Mouse (Mus musculus) kidney, postnatal 0 days (tissue): Measurements from ENCODE around the gene Nat14. TPM values are rescaled to one million over a fixed set of nuclear protein-coding genes. Genes with fewer than 3 reads are reported as not detected.

Source experiments
- ATAC-seq: fragments of 200-750 bp; cut with Nextera tagmentation; replicated peaks from 2 replicates; pipeline ENCODE4 v1.8.0; 2017; ENCODE audit warnings: low read depth, moderate number of reproducible peaks, moderate TSS enrichment, moderate library complexity; ENCODE audit not compliant: low FRiP score
- DNase-seq: peaks from one replicate; pipeline ENCODE4 v3.0.0-alpha.2; 2016; ENCODE audit warnings: low spot score
- H3K27ac ChIP-seq: fragments of 300-500 bp; sonication (generic); 2 replicates; pipeline ENCODE4 v1.5.1; 2014; ENCODE audit warnings: mild to moderate bottlenecking
- H3K27me3 ChIP-seq: fragments of 300-500 bp; sonication (generic); 2 replicates; pipeline ENCODE4 v1.6.1; 2014; ENCODE audit warnings: low read length, mixed read lengths; ENCODE audit not compliant: insufficient read depth
- H3K36me3 ChIP-seq: fragments of 300-500 bp; sonication (generic); 2 replicates; pipeline ENCODE4 v1.6.1; 2014; ENCODE audit warnings: low read length, mixed read lengths; ENCODE audit not compliant: insufficient read depth
- H3K4me1 ChIP-seq: fragments of 300-500 bp; sonication (generic); replicated peaks from 2 replicates; pipeline ENCODE4 v1.6.1; 2014; ENCODE audit warnings: antibody characterized with exemption, low read length, mixed read lengths; ENCODE audit not compliant: insufficient read depth
- H3K4me2 ChIP-seq: fragments of 300-500 bp; sonication (generic); 2 replicates; pipeline ENCODE4 v1.6.1; 2014; ENCODE audit warnings: mild to moderate bottlenecking, low read length, moderate library complexity, mixed read lengths
- H3K4me3 ChIP-seq: fragments of 300-500 bp; sonication (generic); replicated peaks from 2 replicates; pipeline ENCODE4 v1.5.1; 2014; ENCODE audit warnings: low read depth, low read length
- H3K9ac ChIP-seq: fragments of 300-500 bp; sonication (generic); 2 replicates; pipeline ENCODE4 v1.6.1; 2014; ENCODE audit warnings: low read depth, low read length
- H3K9me3 ChIP-seq: fragments of 300-500 bp; sonication (generic); replicated peaks from 2 replicates; pipeline ENCODE4 v1.6.1; 2016; ENCODE audit warnings: low read length, inconsistent platforms, mixed read lengths
- CTCF ChIP-seq: IDR thresholded peaks from 2 replicates; pipeline ENCODE4 v1.5.1; 2016; ENCODE audit warnings: antibody characterized with exemption, low read depth, mild to moderate bottlenecking, moderate library complexity
- WGBS: fragments of 180-500 bp; shearing (Covaris S2); extraction: QIAGEN DNeasy Blood & Tissue Kit; methylation state at CpG from one replicate; pipeline ENCODE4 v1.1.7; 2014; 5-methylcytosine and 5-hydroxymethylcytosine counted together
- polyA plus RNA-seq: library from polyadenylated mRNA; unstranded; fragments of >200 nt; fragmentation: Nextera tagmentation; extraction: Ambion mirVana; gene quantifications from 2 replicates; pipeline ENCODE4 v1.2.1, GENCODE M21; 2015

The Nat14 gene
- polyA plus RNA-seq, 1 experiment from 2014 or later: 2.6 TPM

GRCm38 (mm10) chr7:4937392-4937791 lies 15.6 kb downstream of the Nat14 start:
- H3K4me1 ChIP-seq: no peaks in the 10 kb centered on the region
- ATAC-seq: no peak
- TF ChIP-seq CTCF: no peak
- DNase-seq: no peak
- H3K4me3 ChIP-seq: no peak overlapping the region
- H3K27me3 ChIP-seq: no peaks in the 10 kb centered on the region
- H3K27ac ChIP-seq: no peak overlapping the region
- no peak overlapping the region for H3K4me2 ChIP-seq
- WGBS: 64% methylated on average over 10 of the region's 11 CpGs
- H3K9me3 ChIP-seq: no peaks in the 10 kb centered on the region
- no peak overlapping the region for H3K9ac ChIP-seq
- no peaks in the 10 kb centered on the region for H3K36me3 ChIP-seq

- H3K4me3 ChIP-seq: no peak overlapping the region
- no peaks in the 10 kb centered on the region for H3K4me1 ChIP-seq
- no peaks in the 10 kb centered on the region for H3K27me3 ChIP-seq
- no peaks in the 10 kb centered on the region for H3K36me3 ChIP-seq
- no peak overlapping the region for H3K4me2 ChIP-seq
- H3K9ac ChIP-seq: no peak overlapping the region
- DNase-seq: peak; percentile 72
- 46% methylated on average over 2 of the region's 2 CpGs for WGBS
- no peak for ATAC-seq
- no peaks in the 10 kb centered on the region for H3K9me3 ChIP-seq
- H3K27ac ChIP-seq: no peak overlapping the region
- TF ChIP-seq CTCF: peak; percentile 94
These were observed 16.6 kb downstream of the Nat14 start for GRCm38 (mm10) chr7:4938456-4938855.

GRCm38 (mm10) chr7:4940068-4940479 lies 18.2 kb downstream of the Nat14 start:
- ATAC-seq: peak; percentile 67; the same call in 1 of the 2 replicates
- no peaks in the 10 kb centered on the region for H3K9me3 ChIP-seq
- H3K4me3 ChIP-seq: no peak overlapping the region
- no peak overlapping the region for H3K9ac ChIP-seq
- no peaks in the 10 kb centered on the region for H3K36me3 ChIP-seq
- no peaks in the 10 kb centered on the region for H3K27me3 ChIP-seq
- no peak overlapping the region for H3K27ac ChIP-seq
- peak; percentile 83 for TF ChIP-seq CTCF
- no peaks in the 10 kb centered on the region for H3K4me1 ChIP-seq
- 19% methylated on average over 9 of the region's 9 CpGs for WGBS
- peak; percentile 77 for DNase-seq
- no peak overlapping the region for H3K4me2 ChIP-seq

GRCm38 (mm10) chr7:4942673-4943072 lies 20.8 kb downstream of the Nat14 start:
- no peaks in the 10 kb centered on the region for H3K4me1 ChIP-seq
- no peak overlapping the region for H3K27ac ChIP-seq
- H3K4me2 ChIP-seq: no peak overlapping the region
- no peak for ATAC-seq
- no peaks in the 10 kb centered on the region for H3K36me3 ChIP-seq
- WGBS: 57% methylated on average over 5 of the region's 5 CpGs
- no peaks in the 10 kb centered on the region for H3K9me3 ChIP-seq
- H3K27me3 ChIP-seq: no peaks in the 10 kb centered on the region
- H3K9ac ChIP-seq: no peak overlapping the region
- no peak for TF ChIP-seq CTCF
- DNase-seq: no peak
- H3K4me3 ChIP-seq: no peak overlapping the region

GRCm38 (mm10) chr7:4943223-4943815 lies 21.5 kb downstream of the Nat14 start:
- Histone ChIP-seq H3K9me3 (no peaks in the 10 kb centered on the region), H3K4me2 (peak overlapping the region; percentile 48), H3K36me3 (no peaks in the 10 kb centered on the region), H3K4me1 (no peaks in the 10 kb centered on the region), H3K4me3 (no peak overlapping the region), H3K27ac (no peak overlapping the region), H3K9ac (no peak overlapping the region), H3K27me3 (no peaks in the 10 kb centered on the region)
- peak; percentile 99 for TF ChIP-seq CTCF
- DNase-seq: peak; percentile 95
- peak; percentile 84 for ATAC-seq
- WGBS: 18% methylated on average over 15 of the region's 15 CpGs

- TF ChIP-seq CTCF: no peak
- no peak overlapping the region for H3K4me2 ChIP-seq
- no peaks in the 10 kb centered on the region for H3K4me1 ChIP-seq
- H3K9ac ChIP-seq: no peak overlapping the region
- WGBS: 36% methylated on average over 2 of the region's 2 CpGs
- no peaks in the 10 kb centered on the region for H3K9me3 ChIP-seq
- H3K27me3 ChIP-seq: no peaks in the 10 kb centered on the region
- H3K36me3 ChIP-seq: no peaks in the 10 kb centered on the region
- H3K27ac ChIP-seq: no peak overlapping the region
- no peak for DNase-seq
- H3K4me3 ChIP-seq: no peak overlapping the region
- ATAC-seq: no peak
These were observed 26.0 kb downstream of the Nat14 start for GRCm38 (mm10) chr7:4947855-4948254.

- Histone ChIP-seq H3K27ac (no peak overlapping the region), H3K36me3 (no peaks in the 10 kb centered on the region), H3K4me2 (no peak overlapping the region), H3K4me1 (no peaks in the 10 kb centered on the region), H3K27me3 (no peaks in the 10 kb centered on the region), H3K9ac (no peak overlapping the region), H3K4me3 (no peak overlapping the region), H3K9me3 (no peaks in the 10 kb centered on the region)
- 61% methylated on average over 6 of the region's 6 CpGs for WGBS
- TF ChIP-seq CTCF: no peak
- ATAC-seq: no peak
- no peak for DNase-seq
These were observed 26.6 kb downstream of the Nat14 start for GRCm38 (mm10) chr7:4948386-4948785.
